Mouse (Mus musculus): Measurements from ENCODE around the gene Lyrm7.

DNA sequence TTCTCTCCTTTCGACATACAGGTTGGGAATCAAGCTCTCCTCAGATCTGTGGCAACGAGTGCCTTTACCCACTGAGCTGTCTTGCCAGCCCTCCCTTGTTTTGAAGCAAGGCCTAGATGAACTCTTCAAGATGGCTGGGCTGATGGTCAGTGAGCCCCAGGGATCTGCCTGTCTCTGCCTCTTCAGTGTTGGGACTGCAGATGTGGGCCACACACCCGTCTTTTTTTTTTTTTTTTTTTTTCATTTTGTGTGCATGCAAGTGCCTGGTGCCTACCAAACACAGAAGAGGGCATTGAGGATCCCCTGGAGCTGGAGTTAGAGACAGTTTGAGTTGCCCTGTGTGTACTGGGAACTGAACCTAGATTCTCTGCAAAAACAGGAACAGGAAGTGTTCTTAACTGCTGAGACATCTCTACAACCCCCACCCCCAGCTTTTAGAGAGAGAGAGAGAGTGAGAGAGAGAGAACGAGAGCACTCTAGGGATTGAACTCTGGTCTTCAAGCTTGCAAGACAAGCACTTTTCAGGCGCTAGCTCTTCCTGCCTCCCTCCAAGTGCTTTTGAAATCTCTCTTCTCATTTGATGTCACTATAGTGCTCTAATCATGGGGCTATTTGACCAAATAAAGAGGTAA lies 23.6 kb upstream of the Lyrm7 start:
- no peak for TF ChIP-seq CTCF (IDR thresholded peaks at IDR 0.05; ENCODE audit: control insufficient read depth, insufficient read depth, low read length)
- no peak for TF ChIP-seq POLR2A (IDR thresholded peaks at IDR 0.05; ENCODE audit: borderline replicate concordance, control insufficient read depth, low read depth, low read length)

Measured in bone marrow, adult 2 months (tissue).